Mouse (Mus musculus) cerebellum, adult 8-10 months (tissue): ENCODE measurements around the gene Grik3.

Experiments
- DNase-seq: peaks from one replicate; pipeline ENCODE4 v3.0.0; 2022

The Grik3 gene

GRCm38 (mm10) chr4:125553754-125554153 lies 63.3 kb downstream of the Grik3 start:
- DNase-seq = no peak

GRCm38 (mm10) chr4:125556405-125557308 lies 66.2 kb downstream of the Grik3 start:
- no peak for DNase-seq

GRCm38 (mm10) chr4:125559564-125559963 lies 69.1 kb downstream of the Grik3 start:
- peak; percentile 56 for DNase-seq

GRCm38 (mm10) chr4:125560806-125561205 lies 70.3 kb downstream of the Grik3 start:
- no peak for DNase-seq

- DNase-seq = no peak
Observed at GRCm38 (mm10) chr4:125563579-125563978, 73.1 kb downstream of the Grik3 start.

- DNase-seq = no peak
Observed at GRCm38 (mm10) chr4:125564008-125564710, 73.7 kb downstream of the Grik3 start.

GRCm38 (mm10) chr4:125565711-125566439 lies 75.4 kb downstream of the Grik3 start:
- no peak for DNase-seq

GRCm38 (mm10) chr4:125568210-125568609 lies 77.7 kb downstream of the Grik3 start:
- no peak for DNase-seq

- DNase-seq = no peak
Observed at GRCm38 (mm10) chr4:125571651-125572311, 81.3 kb downstream of the Grik3 start.

GRCm38 (mm10) chr4:125572312-125572663 lies 81.8 kb downstream of the Grik3 start:
- no peak for DNase-seq

- no peak for DNase-seq
Observed at GRCm38 (mm10) chr4:125573000-125573399, 82.5 kb downstream of the Grik3 start.

GRCm38 (mm10) chr4:125573951-125574675 lies 83.6 kb downstream of the Grik3 start:
- no peak for DNase-seq

- no peak for DNase-seq
Observed at GRCm38 (mm10) chr4:125580336-125580735, 89.8 kb downstream of the Grik3 start.

- DNase-seq = no peak
Observed at GRCm38 (mm10) chr4:125583272-125583671, 92.8 kb downstream of the Grik3 start.

- no peak for DNase-seq
Observed at GRCm38 (mm10) chr4:125583935-125584334, 93.4 kb downstream of the Grik3 start.

- DNase-seq = no peak
Observed at GRCm38 (mm10) chr4:125584676-125585075, 94.2 kb downstream of the Grik3 start.

- no peak for DNase-seq
Observed at GRCm38 (mm10) chr4:125587577-125587976, 97.1 kb downstream of the Grik3 start.

GRCm38 (mm10) chr4:125590241-125590919 lies 99.9 kb downstream of the Grik3 start:
- no peak for DNase-seq

GRCm38 (mm10) chr4:125592663-125593062 lies 102.2 kb downstream of the Grik3 start:
- no peak for DNase-seq

- DNase-seq = no peak
Observed at GRCm38 (mm10) chr4:125595011-125595410, 104.5 kb downstream of the Grik3 start.

GRCm38 (mm10) chr4:125598677-125599076 lies 108.2 kb downstream of the Grik3 start:
- DNase-seq = no peak
